Mouse (Mus musculus): ENCODE results near the gene Ldb2.

Ldb2 gene

DNA sequence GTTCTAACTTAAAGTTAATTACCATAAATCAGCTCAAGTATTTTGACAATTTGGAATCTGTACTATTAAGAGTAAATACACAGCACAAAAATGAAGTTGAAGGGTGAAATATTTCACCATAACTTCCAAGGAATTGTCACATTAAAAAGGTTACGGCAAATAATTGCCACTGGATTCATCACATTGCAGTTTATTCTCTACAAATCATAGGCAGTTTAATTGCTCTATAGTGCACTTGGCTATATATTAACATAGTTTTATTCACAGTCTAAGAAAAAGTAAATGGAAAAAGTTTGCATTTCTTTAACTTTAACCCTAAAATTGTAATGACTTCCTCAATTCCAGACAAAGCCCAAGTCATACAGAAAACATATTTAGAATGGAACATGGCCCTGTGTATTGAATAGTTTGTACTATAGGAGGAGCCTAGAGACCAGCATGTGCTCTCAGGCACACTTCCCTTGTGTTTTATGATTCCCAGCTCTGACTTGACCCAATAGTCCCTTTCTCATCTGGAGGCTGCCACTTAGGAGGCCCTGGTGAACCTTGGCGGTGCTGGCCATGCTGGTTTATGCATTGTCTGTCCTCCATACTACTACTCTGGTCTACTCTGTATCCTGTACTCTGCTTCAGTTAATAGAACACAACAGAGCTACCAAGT is 255.9 kb downstream of the Ldb2 start:
- DNase-seq (ENCODE audit: low spot score in 2 of 2), result no peak

DNA sequence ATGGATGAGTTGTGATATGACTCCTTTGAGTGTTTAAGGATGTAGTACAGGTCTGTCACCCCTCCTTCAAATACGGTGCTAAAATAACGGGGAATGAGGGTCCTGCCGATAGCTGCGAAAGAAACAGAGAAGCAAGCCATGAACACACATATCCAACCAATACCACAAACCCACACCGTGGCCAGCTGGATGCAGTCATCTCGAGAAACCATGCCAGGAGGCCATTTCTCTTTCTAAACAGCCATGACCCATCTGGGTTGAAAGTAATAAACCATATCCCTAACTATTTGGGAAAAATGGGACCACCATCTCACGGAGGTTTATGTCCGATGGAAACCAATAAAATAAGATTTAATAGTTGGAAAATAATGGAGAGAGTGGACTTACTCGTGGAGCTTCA is 257.7 kb downstream of the Ldb2 start:
- DNase-seq (ENCODE audit: low spot score in 2 of 2), result no peak

DNA sequence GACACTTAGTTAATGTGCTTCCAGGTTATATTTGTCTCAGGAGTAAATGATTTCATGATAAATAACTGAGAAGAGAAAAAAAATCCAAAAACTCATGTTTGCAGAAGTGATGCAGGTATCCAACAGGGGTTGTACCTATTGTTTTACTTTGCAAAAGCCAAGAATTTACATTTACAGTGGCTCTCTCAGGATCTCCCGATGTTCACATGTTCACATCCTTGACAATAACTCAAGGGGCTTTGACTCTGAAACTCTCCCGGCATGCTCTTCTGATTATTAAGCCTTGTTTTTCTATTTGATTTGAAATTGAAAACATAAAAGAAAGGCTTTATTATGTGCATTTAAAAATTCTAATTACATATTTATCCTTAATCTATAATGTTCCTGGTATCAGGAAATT is 260.8 kb downstream of the Ldb2 start:
- DNase-seq (ENCODE audit: low spot score in 2 of 2), result no peak

DNA sequence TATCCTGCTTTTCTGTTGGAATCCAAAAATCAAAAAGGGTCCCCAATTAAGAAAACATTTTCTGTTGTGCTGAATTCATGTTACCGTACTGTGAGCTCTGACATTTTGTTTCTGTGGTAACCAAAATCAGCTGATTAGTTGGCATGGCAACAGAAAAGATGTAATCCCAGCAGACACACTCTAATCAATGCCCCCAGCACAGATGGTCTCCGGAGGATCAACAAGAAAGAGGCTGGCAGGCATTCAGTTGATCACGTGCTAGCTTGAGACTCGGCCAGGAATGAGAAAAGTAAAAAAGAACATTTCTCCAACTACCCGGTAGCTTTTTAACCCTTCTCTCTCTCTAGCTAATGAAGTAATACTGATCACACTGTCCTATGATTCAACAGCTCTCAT is 261.5 kb downstream of the Ldb2 start:
- DNase-seq (ENCODE audit: low spot score in 2 of 2), result no peak

DNA sequence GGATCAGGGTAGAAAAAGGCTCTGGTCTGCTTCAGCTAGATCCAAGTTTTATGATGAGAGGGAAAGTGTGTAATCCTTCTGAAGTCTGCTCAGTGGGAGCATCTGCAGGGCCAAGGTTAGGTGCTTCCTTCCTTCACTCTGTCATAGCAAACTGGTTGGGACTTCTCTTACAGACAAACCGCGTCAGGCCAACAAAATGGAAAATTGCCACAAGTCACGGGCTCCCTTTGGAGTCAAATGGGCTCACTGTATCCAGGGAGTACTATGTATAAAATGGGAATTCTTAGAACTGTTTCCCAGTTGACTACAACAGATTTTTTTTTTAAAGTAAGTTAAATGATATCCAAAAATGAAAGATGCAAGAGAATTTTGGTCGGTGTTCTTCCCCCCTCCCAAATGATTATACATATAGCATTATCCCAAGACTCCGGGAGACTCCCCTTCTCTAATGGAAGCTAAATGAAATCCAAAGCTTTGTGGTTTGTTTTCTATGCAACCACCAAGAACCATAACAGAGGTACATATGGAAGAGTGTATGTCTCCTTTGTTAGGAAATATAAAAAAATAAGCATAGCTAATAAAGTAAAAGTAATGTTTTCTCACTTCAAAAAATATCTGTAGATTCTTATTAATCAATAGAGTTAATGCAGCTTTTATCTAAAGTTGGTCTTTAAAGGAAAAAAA is 262.0 kb downstream of the Ldb2 start:
- no peak for DNase-seq (ENCODE audit: low spot score in 2 of 2)

DNA sequence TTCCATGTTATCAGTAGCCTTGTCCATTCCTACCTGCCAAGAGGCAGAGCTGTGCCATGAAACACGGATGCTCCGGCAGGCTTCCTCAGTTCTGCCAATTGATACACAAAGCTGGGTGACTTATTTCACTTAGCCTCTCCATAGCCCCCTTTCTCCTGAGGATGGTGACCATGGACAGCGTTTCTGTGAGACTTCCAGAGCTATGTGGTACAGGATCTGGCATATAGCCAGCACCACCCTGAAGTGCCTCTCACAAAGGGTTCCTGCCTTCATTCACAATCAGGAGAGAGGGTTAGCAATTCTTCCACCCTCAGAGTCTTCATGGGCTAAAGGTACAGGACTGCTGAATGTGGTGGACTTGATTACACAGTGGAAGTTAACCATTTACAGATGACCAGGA is 270.0 kb downstream of the Ldb2 start:
- no peak for DNase-seq (ENCODE audit: low spot score in 2 of 2)

DNA sequence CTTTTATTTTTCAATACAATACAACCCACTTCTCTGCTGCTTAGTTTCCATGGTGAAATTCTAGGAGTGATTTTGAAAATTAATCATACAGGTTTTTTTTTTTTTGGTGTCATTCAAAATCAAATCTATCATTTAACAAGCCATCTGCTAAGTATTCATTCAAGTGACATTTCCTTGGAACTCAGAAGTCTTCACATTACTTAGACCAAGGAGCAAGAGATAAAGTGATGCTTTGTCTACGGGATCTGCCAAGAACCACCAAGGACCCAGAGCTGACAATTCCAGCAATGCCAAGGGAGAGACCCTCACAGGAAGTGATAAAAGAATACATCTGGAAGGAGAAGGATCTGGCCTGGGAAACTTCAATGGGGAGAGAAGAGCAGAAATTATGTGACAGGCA is 270.5 kb downstream of the Ldb2 start:
- no peak for DNase-seq (ENCODE audit: low spot score in 2 of 2)

DNA sequence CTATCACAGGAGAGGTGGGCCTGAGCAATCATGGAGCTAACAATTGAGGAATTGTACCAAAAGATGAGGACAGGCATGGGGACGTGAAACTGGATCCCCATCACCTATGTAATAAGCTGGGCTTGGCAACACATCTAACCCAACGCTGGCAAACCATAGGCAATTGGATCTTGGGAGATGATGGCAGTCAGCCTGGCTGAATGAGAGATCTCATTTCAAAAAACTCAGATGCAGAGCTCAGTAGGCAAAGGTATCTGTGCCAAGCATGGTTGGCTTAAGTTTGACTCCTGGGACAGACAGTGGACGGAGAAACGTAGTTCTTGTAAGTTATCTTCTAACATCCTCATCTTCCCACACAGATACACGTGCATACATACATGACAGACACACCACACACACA is 294.3 kb downstream of the Ldb2 start:
- no peak for DNase-seq (ENCODE audit: low spot score in 2 of 2)

DNA sequence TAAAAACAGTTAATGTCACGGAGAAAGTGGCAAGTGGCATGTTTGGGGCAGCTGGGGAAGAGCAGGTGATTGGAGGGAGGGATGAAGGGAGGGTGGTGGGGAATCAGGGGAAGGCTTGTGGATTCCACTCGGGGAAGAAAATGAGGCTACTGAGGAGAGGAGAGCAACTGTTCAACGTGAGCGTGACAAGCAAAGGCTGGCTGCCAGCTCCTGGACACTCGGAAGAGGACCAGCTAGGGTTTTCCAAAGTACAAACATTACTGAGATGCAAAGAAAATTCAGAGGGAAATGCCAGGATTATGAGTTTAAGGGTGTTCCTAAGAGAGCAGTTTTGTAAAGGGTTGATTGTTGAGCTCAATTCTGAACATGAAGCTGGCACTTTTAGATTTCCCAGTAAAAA is 294.7 kb downstream of the Ldb2 start:
- DNase-seq (ENCODE audit: low spot score in 2 of 2), result no peak

DNA sequence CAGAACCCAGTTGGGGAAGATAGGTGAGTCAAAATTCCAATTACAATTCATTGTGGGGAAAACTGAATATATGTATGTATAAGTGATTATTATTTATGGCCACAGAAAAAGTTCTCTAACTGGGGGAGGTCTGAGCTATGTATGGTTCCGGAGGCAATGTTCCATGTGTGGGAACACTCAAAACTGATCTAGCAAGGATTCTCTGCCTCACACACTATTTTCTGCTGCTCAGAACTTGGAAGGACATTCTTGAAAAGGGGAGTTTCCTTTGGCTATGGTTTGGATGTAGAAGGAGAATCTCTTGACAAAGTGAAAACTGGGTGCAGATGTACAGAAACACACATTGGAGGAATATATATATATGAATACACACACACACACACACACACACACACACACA is 301.3 kb downstream of the Ldb2 start:
- no peak for DNase-seq (ENCODE audit: low spot score in 2 of 2)

DNA sequence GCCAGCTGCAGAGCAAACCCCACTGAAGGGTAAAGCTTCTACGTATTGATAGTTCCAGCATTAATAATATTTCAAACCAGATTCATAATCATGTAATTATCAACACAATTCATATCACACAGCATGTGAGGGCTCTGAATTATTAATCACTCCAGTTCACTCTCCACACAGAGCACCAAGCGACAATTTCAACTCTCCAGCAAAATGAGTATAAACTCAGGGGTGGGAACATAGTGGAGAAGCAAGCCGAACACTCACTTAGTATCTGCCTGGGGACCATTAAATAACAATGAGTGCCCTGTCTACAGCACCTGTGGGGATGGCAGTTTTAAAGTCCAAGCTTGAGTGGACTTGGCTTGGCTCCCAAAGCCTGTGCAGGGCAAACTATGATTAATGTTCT is 302.6 kb downstream of the Ldb2 start:
- DNase-seq (ENCODE audit: low spot score in 2 of 2), result no peak

DNA sequence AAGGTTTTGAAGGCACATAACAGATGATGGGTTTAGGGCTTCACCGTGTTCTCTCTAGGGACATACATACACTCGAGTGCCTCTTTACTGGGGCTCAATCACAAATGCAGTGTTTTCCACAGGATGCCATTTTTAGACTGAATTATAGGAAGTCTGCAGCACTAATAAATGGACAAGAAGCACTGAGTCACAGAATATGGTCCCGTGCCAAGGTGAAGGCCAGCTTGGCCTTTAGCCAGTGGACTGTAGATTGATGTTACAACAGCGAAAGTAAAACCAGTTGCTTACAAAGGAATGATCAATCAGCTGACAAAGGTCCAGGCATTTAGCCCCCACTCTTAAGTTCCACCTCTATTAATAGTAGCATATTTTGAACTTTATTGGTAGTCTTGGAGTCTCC is 304.4 kb downstream of the Ldb2 start:
- no peak for DNase-seq (ENCODE audit: low spot score in 2 of 2)

DNA sequence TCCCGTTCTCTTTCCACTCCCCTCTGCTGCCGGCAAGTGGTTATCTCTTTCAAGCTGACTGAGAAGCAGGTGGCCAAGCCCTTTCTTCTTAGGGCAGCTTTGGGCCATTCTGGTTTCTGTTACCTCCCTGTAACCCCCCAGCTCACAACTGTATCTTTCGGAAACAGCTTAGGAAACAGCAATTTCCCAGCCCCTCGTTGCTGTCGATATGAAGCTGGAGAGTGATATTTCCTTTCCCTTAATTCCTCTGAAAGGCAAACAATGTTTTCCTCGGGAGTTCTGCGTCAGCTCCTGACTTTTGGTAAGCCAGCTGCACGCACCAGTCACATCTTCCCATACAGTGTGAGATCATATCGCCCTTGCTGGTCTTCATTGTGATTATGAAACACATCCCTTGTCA is 305.3 kb downstream of the Ldb2 start:
- DNase-seq (ENCODE audit: low spot score in 2 of 2), result no peak

DNA sequence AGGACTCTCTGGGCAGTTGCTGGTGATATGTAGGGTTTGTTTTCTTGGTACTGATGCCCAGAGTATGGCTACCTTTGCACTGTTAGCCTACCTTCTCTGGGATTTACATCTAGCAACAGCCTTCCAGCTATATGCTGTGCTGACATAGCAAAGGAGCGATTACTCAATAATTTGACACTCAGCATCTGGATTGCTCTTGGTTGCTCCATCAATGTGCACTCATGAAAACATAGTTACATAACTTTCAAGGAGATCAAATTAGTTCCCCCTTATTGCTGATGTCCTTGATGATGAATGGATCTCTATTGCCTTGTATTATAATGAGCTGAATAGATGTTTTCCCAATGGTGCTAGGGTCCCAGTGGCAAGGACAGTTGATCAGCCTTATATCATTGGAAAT is 308.0 kb downstream of the Ldb2 start:
- no peak for DNase-seq (ENCODE audit: low spot score in 2 of 2)

DNA sequence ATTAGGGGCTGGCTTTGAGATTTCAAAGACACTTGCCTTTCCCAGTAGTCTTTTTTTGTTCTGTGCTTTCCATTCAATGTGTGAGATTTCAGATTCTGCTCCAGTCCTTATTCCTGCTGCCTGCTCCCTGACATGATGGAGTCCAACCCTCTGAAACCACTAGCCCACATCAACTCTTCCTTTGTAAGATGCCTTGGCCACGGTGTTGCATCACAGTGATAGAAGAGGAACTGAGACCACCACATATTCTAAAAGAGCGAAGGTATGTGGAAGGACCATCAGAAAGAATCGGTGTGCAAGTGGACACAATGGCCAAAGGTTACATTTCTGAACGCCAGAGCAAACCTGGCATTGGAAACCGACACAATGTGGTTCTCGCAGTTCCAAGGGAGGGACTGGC is 309.0 kb downstream of the Ldb2 start:
- DNase-seq (ENCODE audit: low spot score in 2 of 2), result no peak

DNA sequence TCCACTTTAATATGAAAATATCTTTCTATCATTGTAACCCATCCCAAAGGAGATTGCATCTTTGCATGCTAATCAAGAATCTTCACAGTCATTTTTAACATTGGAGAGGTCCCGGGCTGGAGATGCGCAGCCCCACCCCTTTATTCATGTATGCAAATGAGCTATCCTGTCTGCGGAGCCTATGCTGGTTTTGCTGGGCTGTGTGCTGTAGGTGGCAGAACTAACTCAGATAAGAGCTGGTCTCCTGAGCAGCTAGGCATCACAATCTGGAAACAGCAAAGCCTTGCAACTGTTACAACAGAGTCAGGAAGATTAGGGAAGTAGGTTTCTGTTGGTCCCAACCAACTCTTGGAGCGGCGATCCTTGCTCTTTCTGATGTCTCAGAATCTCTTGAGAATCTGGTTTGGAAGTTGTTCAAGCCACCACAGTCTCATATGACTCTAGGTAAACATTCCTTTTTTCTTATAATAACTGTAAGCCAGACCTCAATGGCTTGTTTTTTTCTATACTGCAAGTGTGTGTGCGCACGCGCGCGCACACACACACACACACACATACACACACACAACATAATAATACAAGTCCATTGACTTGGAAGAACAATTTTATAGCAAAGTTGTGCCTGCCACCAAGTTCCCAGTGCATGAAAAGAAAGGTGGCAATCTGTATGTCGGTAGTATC is 315.9 kb downstream of the Ldb2 start:
- no peak for DNase-seq (ENCODE audit: low spot score in 2 of 2)

DNA sequence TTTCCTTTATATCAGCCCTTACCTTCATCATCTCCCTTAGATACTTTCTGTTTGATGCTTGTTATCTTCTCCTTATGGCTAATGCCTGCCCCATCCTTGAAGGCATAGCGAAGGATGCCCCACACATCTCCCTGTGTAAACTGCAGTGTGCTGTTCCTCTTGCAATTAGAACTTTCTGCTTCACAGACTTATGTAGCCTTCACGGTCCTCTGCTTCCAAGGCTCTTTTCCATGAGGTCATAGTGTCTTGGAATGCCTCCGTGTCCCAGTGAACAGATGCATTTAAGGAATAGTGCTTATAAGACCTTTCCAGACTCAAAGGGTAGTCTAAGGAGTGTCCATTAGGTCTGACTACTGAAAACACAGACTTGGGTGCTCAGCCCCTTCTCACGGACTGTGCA is 318.1 kb downstream of the Ldb2 start:
- no peak for DNase-seq (ENCODE audit: low spot score in 2 of 2)

DNA sequence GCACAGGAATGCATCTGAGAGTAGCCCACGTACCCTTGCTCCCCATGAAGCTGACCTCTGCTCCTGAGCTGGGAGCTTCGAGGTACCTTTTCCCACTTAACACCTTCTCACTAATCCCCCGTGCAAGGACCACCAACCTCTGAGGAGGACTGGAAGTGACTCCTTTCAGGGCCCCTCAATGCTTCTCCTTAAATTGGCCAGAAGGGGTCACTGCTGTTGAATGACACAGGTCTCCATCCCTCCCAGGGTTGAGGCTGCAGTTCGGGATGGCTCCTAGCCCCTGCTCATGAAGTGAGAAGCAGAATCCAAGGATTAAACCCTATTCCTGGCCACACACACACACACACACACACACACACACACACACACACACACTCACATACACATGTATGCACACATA is 323.1 kb downstream of the Ldb2 start:
- no peak for DNase-seq (ENCODE audit: low spot score in 2 of 2)

DNA sequence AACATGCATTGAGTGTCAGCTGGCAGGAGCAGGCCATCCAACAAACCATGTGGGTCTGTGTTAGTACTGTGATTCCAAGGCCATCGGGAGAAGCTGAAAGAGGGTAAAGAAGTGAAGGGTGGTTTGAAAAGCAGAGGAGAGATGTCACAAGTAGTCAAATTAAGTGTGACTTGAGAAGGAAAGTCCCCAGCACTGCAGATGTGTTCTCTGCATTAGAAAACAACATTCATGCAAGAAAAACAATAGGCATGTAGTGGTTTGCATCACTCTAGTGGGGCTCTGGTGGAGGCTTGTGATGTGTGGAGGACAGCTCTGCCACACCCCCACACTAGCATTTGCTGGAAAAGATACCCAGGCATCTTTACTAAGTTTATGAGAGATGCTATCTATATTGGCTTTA is 323.9 kb downstream of the Ldb2 start:
- no peak for DNase-seq (ENCODE audit: low spot score in 2 of 2)

DNA sequence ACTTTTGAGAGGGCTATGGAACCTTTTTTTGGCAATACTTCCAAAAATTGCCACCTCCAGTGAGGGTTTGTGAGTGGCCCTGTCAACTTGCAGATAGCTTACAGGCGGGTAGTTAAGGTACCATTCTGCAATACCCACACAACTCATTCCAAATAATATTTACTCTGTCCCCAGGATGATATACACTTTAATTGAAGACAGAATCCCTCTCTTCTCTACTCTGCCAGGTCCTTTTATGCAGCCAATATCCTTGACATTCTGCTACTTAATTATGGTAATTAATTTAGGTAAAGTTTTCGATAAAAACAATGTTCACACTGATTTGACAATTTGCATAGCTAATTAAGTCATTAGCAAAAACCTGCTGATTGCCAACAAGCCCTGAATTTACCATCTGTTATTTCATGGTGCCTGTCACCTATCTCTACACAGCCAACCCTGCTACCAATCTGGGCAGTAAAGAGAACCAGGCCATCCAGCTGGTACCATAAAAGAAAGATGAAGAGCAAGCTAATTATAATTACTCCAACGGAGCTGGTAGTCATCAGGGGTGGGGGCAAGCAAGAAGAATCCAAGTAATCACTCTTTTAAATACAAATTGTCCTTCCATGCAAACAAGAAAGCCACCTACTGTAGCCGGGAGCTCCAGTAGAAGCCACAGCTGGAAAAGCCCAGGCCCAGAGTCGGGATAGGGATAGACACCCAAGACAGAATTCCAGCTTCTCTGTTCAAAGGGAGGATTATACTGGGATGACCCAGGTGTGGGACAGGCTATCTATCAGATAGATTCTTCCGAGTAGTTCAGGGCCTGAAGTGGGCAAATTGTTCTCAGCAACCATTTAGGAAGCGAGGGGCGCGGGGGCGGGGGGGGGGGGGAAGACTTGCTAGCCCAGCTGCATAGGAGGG is 325.4 kb downstream of the Ldb2 start:
- no peak for DNase-seq (ENCODE audit: low spot score in 2 of 2)

DNA sequence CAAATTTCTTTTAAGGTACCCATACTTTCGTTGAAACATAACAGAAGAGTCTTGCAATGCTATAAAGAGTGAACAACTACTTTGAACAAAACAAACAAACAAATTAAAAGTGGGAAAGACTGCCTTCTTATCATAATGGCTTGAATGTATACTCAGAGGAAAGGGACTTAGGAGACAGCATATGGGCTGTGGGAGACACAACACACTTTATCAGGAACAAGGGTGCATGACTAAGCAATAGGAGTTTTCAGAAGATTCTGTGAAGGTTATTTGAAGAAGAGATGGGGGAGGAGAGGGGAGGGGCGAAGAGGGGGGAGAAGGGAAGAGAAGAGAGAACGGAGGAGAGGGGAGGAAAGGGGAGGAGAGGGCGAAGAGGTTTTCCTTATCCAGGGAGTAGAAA is 334.2 kb downstream of the Ldb2 start:
- no peak for DNase-seq (ENCODE audit: low spot score in 2 of 2)
